Mouse (Mus musculus) lung, embryonic 16.5 days (tissue): ENCODE data around the gene Dop1b. TPM values are rescaled to one million over a fixed set of nuclear protein-coding genes. Genes with fewer than 3 reads are reported as not detected.
"Not testable (repeated sequence)": the region's sequence is repeated elsewhere in the genome, so short reads cannot be mapped to it uniquely, and the experiment has no call there.

Experiments
- ATAC-seq: fragments of 200-750 bp; cut with Nextera tagmentation; 2 replicates; pipeline ENCODE4 v1.8.0; 2017; ENCODE audit warnings: low read depth, mild to moderate bottlenecking, moderate library complexity
- H3K27ac ChIP-seq: fragments of 300-500 bp; sonication (generic); 2 replicates; pipeline ENCODE4 v1.5.1; 2014; ENCODE audit warnings: mild to moderate bottlenecking, control low read depth, low read length
- H3K27me3 ChIP-seq: fragments of 300-500 bp; sonication (generic); 2 replicates; pipeline ENCODE4 v1.6.1; 2014; ENCODE audit warnings: low read depth, low read length, mixed read lengths; ENCODE audit not compliant: control insufficient read depth, insufficient read depth
- H3K36me3 ChIP-seq: fragments of 300-500 bp; sonication (generic); 2 replicates; pipeline ENCODE4 v1.6.1; 2014; ENCODE audit warnings: low read length; ENCODE audit not compliant: control insufficient read depth, insufficient read depth
- H3K4me1 ChIP-seq: fragments of 300-500 bp; sonication (generic); replicated peaks from 2 replicates; pipeline ENCODE4 v1.6.1; 2014; ENCODE audit warnings: low read length, mixed read lengths; ENCODE audit not compliant: control insufficient read depth, insufficient read depth
- H3K4me2 ChIP-seq: fragments of 300-500 bp; sonication (generic); 2 replicates; pipeline ENCODE4 v1.6.1; 2014; ENCODE audit warnings: low read depth, low read length, control low read depth
- H3K4me3 ChIP-seq: fragments of 300-500 bp; sonication (generic); 2 replicates; pipeline ENCODE4 v1.5.1; 2014; ENCODE audit warnings: mild to moderate bottlenecking, low read length, control low read depth
- H3K9ac ChIP-seq: fragments of 300-500 bp; sonication (generic); 2 replicates; pipeline ENCODE4 v1.6.1; 2014; ENCODE audit warnings: low read length, control low read depth
- H3K9me3 ChIP-seq: fragments of 300-500 bp; sonication (generic); 2 replicates; pipeline ENCODE4 v1.6.1; 2016; ENCODE audit warnings: low read length; ENCODE audit not compliant: control insufficient read depth
- WGBS: fragments of 180-500 bp; shearing (Covaris S2); extraction: QIAGEN DNeasy Blood & Tissue Kit; methylation state at CpG from one replicate; pipeline ENCODE4 v1.1.7; 2014; 5-methylcytosine and 5-hydroxymethylcytosine counted together
- polyA plus RNA-seq: library from polyadenylated mRNA; unstranded; fragments of >200 nt; fragmentation: Nextera tagmentation; extraction: Ambion mirVana; gene quantifications from 2 replicates; pipeline ENCODE4 v1.2.1, GENCODE M21; 2015

Gene Dop1b
- polyA plus RNA-seq, 1 experiment from 2014 or later = 19.3 TPM

GRCm38 (mm10) chr16:93778393-93778792 is 66.7 kb downstream of the Dop1b start:
- not testable (repeated sequence) for H3K4me3 ChIP-seq, H3K27ac ChIP-seq, H3K27me3 ChIP-seq, H3K36me3 ChIP-seq, H3K9me3 ChIP-seq, ATAC-seq, H3K9ac ChIP-seq, H3K4me1 ChIP-seq, H3K4me2 ChIP-seq
- WGBS = 84% methylated on average over 4 of the region's 4 CpGs

- no peak overlapping the region for H3K27ac ChIP-seq
- H3K4me1 ChIP-seq = no peaks in the 10 kb centered on the region
- H3K36me3 ChIP-seq = peaks cover 7% of the 10 kb centered on the region; the same call in 1 of the 2 replicates
- ATAC-seq = no peak
- 79% methylated on average over 4 of the region's 4 CpGs for WGBS
- H3K9ac ChIP-seq = no peak overlapping the region
- no peak overlapping the region for H3K4me3 ChIP-seq
- no peaks in the 10 kb centered on the region; the same call in 1 of the 2 replicates for H3K9me3 ChIP-seq
- H3K27me3 ChIP-seq = no peaks in the 10 kb centered on the region
- H3K4me2 ChIP-seq = no peak overlapping the region
Measured at GRCm38 (mm10) chr16:93779554-93779953, 67.8 kb downstream of the Dop1b start.

- Histone ChIP-seq H3K27ac (no peak overlapping the region), H3K4me1 (no peaks in the 10 kb centered on the region), H3K9ac (no peak overlapping the region), H3K9me3 (no peaks in the 10 kb centered on the region; the same call in 1 of the 2 replicates), H3K4me2 (no peak overlapping the region), H3K4me3 (no peak overlapping the region), H3K36me3 (peaks cover 7% of the 10 kb centered on the region; the same call in 1 of the 2 replicates), H3K27me3 (no peaks in the 10 kb centered on the region)
- peak; percentile 66 for ATAC-seq
- 41% methylated on average over 14 of the region's 14 CpGs for WGBS
Measured at GRCm38 (mm10) chr16:93780660-93781479, 69.2 kb downstream of the Dop1b start.

DNA sequence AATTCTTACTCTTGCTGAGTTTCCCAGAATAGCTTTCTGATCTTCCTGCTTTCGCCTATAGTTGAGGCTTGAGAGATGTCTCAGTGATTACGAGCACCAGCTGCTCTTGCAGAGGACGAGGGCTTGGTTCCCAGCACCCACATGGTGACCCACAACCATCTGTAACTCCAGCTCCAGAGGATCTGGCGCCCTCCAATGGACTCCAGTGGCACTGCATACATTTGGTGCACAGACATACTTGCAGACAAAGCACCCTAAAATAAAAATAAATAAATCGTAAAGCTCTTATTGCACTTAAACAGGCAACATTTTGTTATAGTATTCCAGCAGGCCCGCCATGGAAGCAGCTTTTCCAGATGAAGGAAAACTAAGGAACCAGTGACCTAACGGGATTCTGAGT is 72.5 kb downstream of the Dop1b start:
- ATAC-seq = no peak
- Histone ChIP-seq H3K9ac (no peak overlapping the region), H3K27ac (no peak overlapping the region), H3K36me3 (peaks cover 7% of the 10 kb centered on the region; the same call in 1 of the 2 replicates), H3K9me3 (no peaks in the 10 kb centered on the region; the same call in 1 of the 2 replicates), H3K27me3 (no peaks in the 10 kb centered on the region), H3K4me2 (no peak overlapping the region), H3K4me3 (no peak overlapping the region), H3K4me1 (no peaks in the 10 kb centered on the region)
- WGBS = 90% methylated on average over 7 of the region's 7 CpGs

- peak; percentile 86 for ATAC-seq
- H3K4me3 ChIP-seq = no peak overlapping the region
- WGBS = 6% methylated on average over 9 of the region's 9 CpGs
- H3K36me3 ChIP-seq = peaks cover 5% of the 10 kb centered on the region; the same call in 1 of the 2 replicates
- H3K4me2 ChIP-seq = no peak overlapping the region
- no peaks in the 10 kb centered on the region for H3K27me3 ChIP-seq
- no peak overlapping the region for H3K9ac ChIP-seq
- H3K9me3 ChIP-seq = no peaks in the 10 kb centered on the region; the same call in 1 of the 2 replicates
- H3K27ac ChIP-seq = no peak overlapping the region
- H3K4me1 ChIP-seq = no peaks in the 10 kb centered on the region
Measured at GRCm38 (mm10) chr16:93785805-93786204, 74.1 kb downstream of the Dop1b start.

DNA sequence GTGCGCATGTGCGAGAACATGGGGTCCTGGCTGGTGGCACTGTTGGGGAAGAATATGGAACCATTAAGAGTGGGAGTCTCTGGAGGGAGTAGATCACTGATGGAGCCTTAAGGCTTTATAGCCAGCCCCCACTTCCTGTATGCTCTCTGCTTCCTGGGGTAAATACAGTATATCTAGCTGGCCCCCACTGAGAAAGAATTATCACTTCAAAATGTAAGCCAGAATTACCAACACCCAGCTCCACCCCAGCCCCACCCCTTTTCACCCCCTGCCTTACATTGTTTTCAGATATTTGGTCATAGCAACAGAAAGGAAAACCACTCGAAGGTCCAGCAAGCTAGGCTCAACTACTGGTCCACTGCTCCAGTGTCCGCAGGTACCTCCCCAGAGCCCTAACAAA is 76.7 kb downstream of the Dop1b start:
- 89% methylated on average over 4 of the region's 4 CpGs for WGBS
- no peaks in the 10 kb centered on the region for H3K4me1 ChIP-seq
- ATAC-seq = no peak
- no peak overlapping the region for H3K4me3 ChIP-seq
- H3K27ac ChIP-seq = no peak overlapping the region
- H3K27me3 ChIP-seq = no peaks in the 10 kb centered on the region
- no peaks in the 10 kb centered on the region; the same call in 1 of the 2 replicates for H3K9me3 ChIP-seq
- no peak overlapping the region for H3K9ac ChIP-seq
- peaks cover 5% of the 10 kb centered on the region; the same call in 1 of the 2 replicates for H3K36me3 ChIP-seq
- H3K4me2 ChIP-seq = no peak overlapping the region

DNA sequence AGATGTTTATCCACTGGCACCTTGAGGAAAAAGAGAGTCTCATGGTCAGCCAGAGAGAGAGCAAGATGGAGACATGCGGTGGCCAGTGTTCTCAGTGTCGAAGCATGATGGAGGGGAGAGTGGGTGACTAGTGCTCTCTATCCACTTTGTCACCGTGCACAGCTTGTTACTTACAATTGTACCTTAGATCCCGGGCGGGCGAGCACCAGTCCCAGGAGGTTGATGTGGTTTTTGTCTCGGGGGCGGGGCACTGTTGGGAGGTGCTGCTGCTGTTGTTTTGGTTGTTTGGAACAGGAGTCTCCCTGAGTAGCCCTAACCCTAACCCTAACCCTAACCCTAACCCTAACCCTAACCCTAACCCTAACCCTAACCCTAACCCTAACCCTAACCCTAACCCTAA is 77.2 kb downstream of the Dop1b start:
- no peak overlapping the region for H3K9ac ChIP-seq
- H3K27ac ChIP-seq = no peak overlapping the region
- H3K9me3 ChIP-seq = no peaks in the 10 kb centered on the region; the same call in 1 of the 2 replicates
- WGBS = 92% methylated on average over 8 of the region's 8 CpGs
- ATAC-seq = no peak
- no peak overlapping the region for H3K4me3 ChIP-seq
- H3K27me3 ChIP-seq = no peaks in the 10 kb centered on the region
- H3K4me2 ChIP-seq = no peak overlapping the region
- no peaks in the 10 kb centered on the region for H3K4me1 ChIP-seq
- peaks cover 4% of the 10 kb centered on the region; the same call in 1 of the 2 replicates for H3K36me3 ChIP-seq

DNA sequence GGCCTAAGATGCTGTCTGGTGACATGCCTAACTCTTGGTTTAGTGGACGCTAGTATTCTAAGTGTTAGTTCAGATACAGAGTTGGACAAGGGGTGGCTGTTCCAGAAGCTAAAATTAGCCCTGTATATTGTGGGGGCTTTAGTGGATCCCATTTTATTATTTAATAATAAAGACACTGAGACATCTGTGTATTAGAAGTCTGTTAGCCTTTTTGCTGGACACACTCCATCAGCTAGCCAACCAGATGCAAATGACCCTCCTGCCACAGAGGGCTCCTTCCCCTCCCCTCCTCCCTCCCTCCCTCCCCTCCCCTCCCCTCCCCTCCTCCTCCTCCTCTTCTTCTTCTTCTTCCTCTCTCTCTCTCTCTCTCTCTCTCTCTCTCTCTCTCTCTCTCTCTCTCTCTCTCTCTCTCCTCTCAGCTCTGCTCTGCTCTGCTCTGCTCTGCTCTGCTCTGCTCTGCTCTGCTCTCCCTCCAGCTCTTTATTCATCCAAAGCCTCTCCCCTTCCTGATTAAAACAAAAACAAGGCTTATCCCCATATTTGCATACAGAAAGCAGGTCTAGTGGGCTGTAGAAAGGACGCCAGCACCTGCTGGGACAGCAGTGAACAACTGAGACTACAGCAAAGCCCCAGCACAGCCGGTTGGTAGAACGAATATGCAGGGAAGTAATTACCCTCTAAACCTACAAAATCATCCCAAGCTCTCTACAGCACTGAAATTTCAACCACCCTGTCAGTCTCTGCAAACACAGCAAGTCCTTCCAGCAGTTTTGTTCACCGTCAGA is 78.5 kb downstream of the Dop1b start:
- H3K36me3 ChIP-seq = no peaks in the 10 kb centered on the region
- H3K4me2 ChIP-seq = no peak overlapping the region
- no peak overlapping the region for H3K9ac ChIP-seq
- H3K4me1 ChIP-seq = no peaks in the 10 kb centered on the region
- no peak overlapping the region for H3K27ac ChIP-seq
- H3K4me3 ChIP-seq = no peak overlapping the region
- 48% methylated on average over 5 of the region's 5 CpGs for WGBS
- ATAC-seq = no peak
- H3K27me3 ChIP-seq = no peaks in the 10 kb centered on the region
- H3K9me3 ChIP-seq = no peaks in the 10 kb centered on the region

- no peaks in the 10 kb centered on the region for H3K27me3 ChIP-seq
- 51% methylated on average over 15 of the region's 15 CpGs for WGBS
- H3K9ac ChIP-seq = no peak overlapping the region
- ATAC-seq = no peak
- no peak overlapping the region for H3K27ac ChIP-seq
- no peaks in the 10 kb centered on the region for H3K36me3 ChIP-seq
- H3K4me2 ChIP-seq = no peak overlapping the region
- peaks cover 13% of the 10 kb centered on the region for H3K4me1 ChIP-seq
- H3K4me3 ChIP-seq = no peak overlapping the region
- H3K9me3 ChIP-seq = no peaks in the 10 kb centered on the region
Measured at GRCm38 (mm10) chr16:93792981-93793630, 81.4 kb downstream of the Dop1b start.
